In genomic region chr8:45999784-46000705, GRCm38 (mm10) we compare ENCODE assay signal across 8 mouse cellular contexts. TPM values are rescaled to one million over a fixed set of nuclear protein-coding genes. Genes with fewer than 3 reads are reported as not detected.
DNase-seq lines count a peak whose midpoint lies in the region; ATAC-seq and TF ChIP-seq lines count a peak whose summit lies in the region.

No protein-coding gene starts in this region.

- peak overlapping the region; percentile 71 for H3K4me2 ChIP-seq in forebrain, embryonic 13.5 days
- peak overlapping the region; percentile 83 for H3K4me2 ChIP-seq in neural tube, embryonic 15.5 days

- H3K27me3 ChIP-seq in ES-Bruce4 (ENCODE audit: control insufficient read depth, insufficient read depth, low read length, poor library complexity, severe bottlenecking), result no peaks in the 10 kb centered on the region
- no peaks in the 10 kb centered on the region for H3K27me3 ChIP-seq in forebrain, embryonic 13.5 days
- H3K27me3 ChIP-seq in neural tube, embryonic 15.5 days (replicated peaks), result no peaks in the 10 kb centered on the region

- peak; percentile 94 for ATAC-seq in cerebellum, adult (ENCODE audit: insufficient number of reproducible peaks, low FRiP score, low TSS enrichment)
- ATAC-seq in forebrain, embryonic 13.5 days, result peak; percentile 98
- peak; percentile 99 for ATAC-seq in neural tube, embryonic 15.5 days (ENCODE audit: low FRiP score)

- peak overlapping the region; percentile 52 for H3K27ac ChIP-seq in ES-Bruce4 (ENCODE audit: insufficient read depth, low read length)
- peak overlapping the region; percentile 97 for H3K27ac ChIP-seq in forebrain, embryonic 13.5 days
- peak overlapping the region; percentile 98 for H3K27ac ChIP-seq in neural tube, embryonic 15.5 days (replicated peaks)

- no peaks in the 10 kb centered on the region for H3K9me3 ChIP-seq in ES-Bruce4 (replicated peaks; ENCODE audit: control insufficient read depth, insufficient read depth, low read length, poor library complexity, severe bottlenecking)
- no peaks in the 10 kb centered on the region for H3K9me3 ChIP-seq in forebrain, embryonic 13.5 days (replicated peaks)
- H3K9me3 ChIP-seq in neural tube, embryonic 15.5 days (replicated peaks), result no peaks in the 10 kb centered on the region

- H3K9ac ChIP-seq in ES-Bruce4 (ENCODE audit: low read depth, poor library complexity, severe bottlenecking), result peak overlapping the region; percentile 56
- H3K9ac ChIP-seq in forebrain, embryonic 13.5 days, result peak overlapping the region; percentile 86
- H3K9ac ChIP-seq in neural tube, embryonic 15.5 days (replicated peaks), result peak overlapping the region; percentile 77

- H3K4me3 ChIP-seq in ES-Bruce4 (ENCODE audit: low read depth, low read length), result peak overlapping the region; percentile 70
- peak overlapping the region; percentile 52 for H3K4me3 ChIP-seq in forebrain, embryonic 13.5 days
- H3K4me3 ChIP-seq in neural tube, embryonic 15.5 days (replicated peaks), result peak overlapping the region; percentile 67

- no peak for TF ChIP-seq CTCF in ES-Bruce4 (IDR thresholded peaks at IDR 0.05; ENCODE audit: low read depth, low read length)

- DNase-seq in heart, postnatal 14 days, result peak; percentile 100
- peak; percentile 99 for DNase-seq in layer of hippocampus, adult 11-12 months (ENCODE audit: low spot score)
- peak; percentile 99 for DNase-seq in lung, adult 18-20 months
- DNase-seq in testis, postnatal 14 days (ENCODE audit: low spot score), result peak; percentile 99

- WGBS in forebrain, embryonic 13.5 days, result 4% methylated on average over 51 of the region's 55 CpGs
- WGBS in neural tube, embryonic 15.5 days, result 3% methylated on average over 55 of the region's 55 CpGs

- TF ChIP-seq POLR2A in ES-Bruce4 (IDR thresholded peaks at IDR 0.05; ENCODE audit: insufficient read depth, low read length), result peak; percentile 16

- intact Hi-C loops in heart, postnatal 14 days (cut with DNase I), result loop anchor here (5.0 kb wide), 2 partner anchors 152 to 162 kb away; partner anchors contain the start of genes Cfap97 and Snx25

- peak; percentile 90 for TF ChIP-seq EP300 in ES-Bruce4 (IDR thresholded peaks at IDR 0.05; ENCODE audit: insufficient read depth, low read depth, low read length)

- H3K36me3 ChIP-seq in ES-Bruce4 (ENCODE audit: control insufficient read depth, insufficient read depth, low read length, poor library complexity, severe bottlenecking), result peaks cover 7% of the 10 kb centered on the region; the same call in 1 of the 2 replicates
- peaks cover 24% of the 10 kb centered on the region for H3K36me3 ChIP-seq in forebrain, embryonic 13.5 days (ENCODE audit: poor library complexity, severe bottlenecking)
- peaks cover 14% of the 10 kb centered on the region for H3K36me3 ChIP-seq in neural tube, embryonic 15.5 days

- no peaks in the 10 kb centered on the region for H3K4me1 ChIP-seq in ES-Bruce4 (ENCODE audit: control insufficient read depth, insufficient read depth, low read length)
- H3K4me1 ChIP-seq in forebrain, embryonic 13.5 days, result peaks cover 17% of the 10 kb centered on the region
- H3K4me1 ChIP-seq in neural tube, embryonic 15.5 days, result peaks cover 14% of the 10 kb centered on the region

RNA-seq across cellular contexts. Expression of gene Lrp2bp, which starts 0.9 kb away (rescaled TPM):
- 0.39 TPM in 1 of 2 replicates, not detected in the other for polyA plus RNA-seq in ES-Bruce4 (2011; ENCODE audit: insufficient read depth, insufficient read length, low read depth, missing spikeins)
- 0.30 and 0.34 TPM in 2 replicates for polyA plus RNA-seq in forebrain, embryonic 13.5 days (2015; fragmentation: Nextera tagmentation; extraction: Ambion mirVana)
- 1 to 10 TPM; 1.3 to 2.3 TPM for total RNA-seq in heart, postnatal 14 days (2021)
- 0.52 and 0.79 TPM in 2 replicates for polyA plus RNA-seq in neural tube, embryonic 15.5 days (2015; fragmentation: Nextera tagmentation; extraction: Ambion mirVana)

RNA-seq across cellular contexts. Expression of gene Ankrd37, which starts 5.5 kb away (rescaled TPM):
- 6.5 and 8.3 TPM in 2 replicates for polyA plus RNA-seq in ES-Bruce4 (2011; ENCODE audit: insufficient read depth, insufficient read length, low read depth, missing spikeins)
- polyA plus RNA-seq in forebrain, embryonic 13.5 days (2015; fragmentation: Nextera tagmentation; extraction: Ambion mirVana), result 19.8 and 20.7 TPM in 2 replicates
- 10 to 100 TPM in 1 of 2 experiments, 1 to 10 TPM in 1; 10.0 to 10.7 TPM for total RNA-seq in heart, postnatal 14 days (2021)
- 39.8 and 50.5 TPM in 2 replicates for polyA plus RNA-seq in neural tube, embryonic 15.5 days (2015; fragmentation: Nextera tagmentation; extraction: Ambion mirVana)

RNA-seq across cellular contexts. Expression of gene Ufsp2, which starts 24.7 kb away (rescaled TPM):
- polyA plus RNA-seq in ES-Bruce4 (2011; ENCODE audit: insufficient read depth, insufficient read length, low read depth, missing spikeins), result 49.2 and 62.4 TPM in 2 replicates
- polyA plus RNA-seq in forebrain, embryonic 13.5 days (2015; fragmentation: Nextera tagmentation; extraction: Ambion mirVana), result 66.3 and 68.9 TPM in 2 replicates
- total RNA-seq in heart, postnatal 14 days (2021), result 10 to 100 TPM; 32.7 to 33.5 TPM
- polyA plus RNA-seq in neural tube, embryonic 15.5 days (2015; fragmentation: Nextera tagmentation; extraction: Ambion mirVana), result 74.5 and 76.8 TPM in 2 replicates

RNA-seq across cellular contexts. Expression of gene 1700029J07Rik, which starts 25.0 kb away (rescaled TPM):
- polyA plus RNA-seq in ES-Bruce4 (2011; ENCODE audit: insufficient read depth, insufficient read length, low read depth, missing spikeins), result 3.6 and 4.8 TPM in 2 replicates
- polyA plus RNA-seq in forebrain, embryonic 13.5 days (2015; fragmentation: Nextera tagmentation; extraction: Ambion mirVana), result 2.9 and 3.9 TPM in 2 replicates
- total RNA-seq in heart, postnatal 14 days (2021), result 1 to 10 TPM in 1 of 2 experiments, under 1 TPM in 1; 0.83 to 1.0 TPM
- polyA plus RNA-seq in neural tube, embryonic 15.5 days (2015; fragmentation: Nextera tagmentation; extraction: Ambion mirVana), result 5.5 and 7.1 TPM in 2 replicates

Comparison
In these comparisons a context has a peak if more than half of its experiments do, and no peak if none do; other contexts are left out.
1. Peak in every context shown above with its lines: DNase-seq, ATAC-seq, H3K4me3 ChIP-seq and H3K27ac ChIP-seq.